Mouse (Mus musculus) spleen, adult 2 months (tissue): Measurements from ENCODE around the gene Pm20d2.

Experiments used
- CTCF ChIP-seq: fragments of 200-500 bp; IDR thresholded peaks from 2 replicates; pipeline ENCODE4 v1.5.1; 2011; ENCODE audit warnings: mild to moderate bottlenecking, inconsistent platforms; ENCODE audit not compliant: insufficient read depth, insufficient read length, insufficient replicate concordance; ENCODE audit errors: extremely low read depth
- POLR2A ChIP-seq: fragments of 200-500 bp; IDR thresholded peaks from 2 replicates; pipeline ENCODE4 v1.6.1; 2011; ENCODE audit warnings: low read depth, low read length, inconsistent platforms

DNA sequence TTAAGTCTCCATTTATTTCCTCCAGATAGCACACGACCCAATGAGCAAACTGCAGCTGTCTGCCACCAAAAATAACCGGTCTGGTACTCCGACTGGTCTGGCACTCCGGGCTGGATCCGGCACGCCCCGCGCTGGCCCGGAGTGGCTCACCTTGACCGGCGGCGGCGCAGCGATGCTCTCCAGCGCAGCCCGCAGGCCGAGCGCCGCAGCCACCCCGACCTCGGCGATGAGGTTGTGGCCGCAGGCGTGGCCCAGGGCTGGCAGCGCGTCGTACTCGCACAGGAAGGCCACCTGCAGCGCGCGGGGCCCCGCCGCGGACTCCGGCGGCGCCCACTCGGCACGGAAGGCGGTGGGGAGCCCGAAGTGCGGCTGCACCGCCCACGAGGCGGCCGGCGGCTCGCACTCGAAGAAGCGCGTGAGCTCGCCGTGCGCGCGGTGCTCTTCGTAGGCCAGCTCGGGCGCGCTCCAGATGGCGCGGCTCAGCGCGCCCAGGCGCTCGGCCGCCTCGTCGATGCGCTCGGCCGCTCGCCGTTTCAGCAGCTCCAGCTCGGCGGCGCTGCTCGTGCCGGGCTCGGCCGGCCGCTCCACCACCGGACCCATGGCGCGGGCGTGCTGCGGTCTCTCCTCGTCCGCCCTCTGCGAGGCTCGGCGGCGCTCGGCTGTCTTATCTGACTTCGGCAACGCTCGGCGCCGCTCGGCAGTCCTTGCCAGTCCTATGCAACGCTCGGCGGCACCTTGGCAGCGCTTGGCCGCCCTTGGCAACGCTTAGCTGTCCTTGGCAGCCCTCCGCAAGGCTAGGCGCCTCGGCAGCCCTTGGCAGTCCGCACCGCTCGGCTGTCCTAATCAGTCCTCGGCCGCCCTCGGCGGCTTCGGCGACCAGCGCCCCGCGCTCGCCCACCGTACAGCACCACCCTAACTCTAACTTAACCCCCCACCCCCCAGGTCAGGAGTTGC is 479 bp downstream of the Pm20d2 start:
- TF ChIP-seq CTCF (no peak), POLR2A (no peak)
